Mouse (Mus musculus) erythroblast, embryonic 14.5 days (primary cell): ENCODE results near the gene Foxn3. TPM values are rescaled to one million over a fixed set of nuclear protein-coding genes. Genes with fewer than 3 reads are reported as not detected.
A peak's percentile ranks its signal among the peaks of the same experiment; 100 is the strongest.

ENCODE experiments used
- H3K27me3 ChIP-seq: 2 replicates; pipeline ENCODE4 v1.6.1; 2012; ENCODE audit warnings: inconsistent platforms; ENCODE audit not compliant: control insufficient read depth
- H3K36me3 ChIP-seq: 2 replicates; pipeline ENCODE4 v1.6.1; 2012; ENCODE audit warnings: mild to moderate bottlenecking, inconsistent platforms; ENCODE audit not compliant: control insufficient read depth
- H3K4me1 ChIP-seq: 2 replicates; pipeline ENCODE4 v1.6.1; 2012; ENCODE audit warnings: inconsistent platforms; ENCODE audit not compliant: control insufficient read depth
- H3K4me3 ChIP-seq: replicated peaks from 2 replicates; pipeline ENCODE3; 2012; ENCODE audit warnings: moderate library complexity, mild to moderate bottlenecking, inconsistent platforms
- H3K9me3 ChIP-seq: 2 replicates; pipeline ENCODE4 v1.6.1; 2012; ENCODE audit warnings: low read length, inconsistent platforms, mixed read lengths; ENCODE audit not compliant: control insufficient read depth
- GATA1 ChIP-seq: IDR thresholded peaks from 2 replicates; pipeline ENCODE4 v1.6.1; 2012; ENCODE audit warnings: low read length, inconsistent platforms, mixed read lengths
- TAL1 ChIP-seq: IDR thresholded peaks from 3 replicates; pipeline ENCODE4 v1.6.1; 2012; ENCODE audit warnings: low read length, inconsistent platforms, mixed read lengths
- polyA plus RNA-seq: library from polyadenylated mRNA; stranded (reverse); fragments of >175 nt; gene quantifications from 2 replicates; pipeline ENCODE4 v1.2.3, GENCODE M21; 2012

Foxn3 gene
- polyA plus RNA-seq, 1 experiment = 0.84 TPM

DNA sequence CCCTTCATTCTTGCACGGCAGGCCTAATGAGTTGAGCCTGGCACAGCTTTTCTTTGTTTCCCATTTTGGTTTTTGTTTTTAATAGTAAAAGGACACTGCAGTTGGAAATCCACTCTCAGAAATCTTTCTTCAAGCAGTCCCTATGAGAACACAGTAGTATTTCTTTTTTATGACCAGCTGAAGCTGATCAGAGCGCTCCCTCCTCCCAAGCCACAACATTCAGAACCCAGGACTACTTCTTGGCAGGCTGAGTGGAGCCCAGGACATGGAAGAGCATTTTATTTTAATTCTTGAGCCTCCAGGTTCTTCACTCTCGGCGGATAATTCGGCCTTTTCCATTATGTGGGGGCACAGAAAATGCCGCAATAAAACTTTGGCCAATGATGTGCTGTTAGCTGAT is 73.2 kb downstream of the Foxn3 start:
- Histone ChIP-seq H3K4me3 (no peak overlapping the region), H3K9me3 (no peaks in the 10 kb centered on the region), H3K36me3 (no peaks in the 10 kb centered on the region), H3K4me1 (no peaks in the 10 kb centered on the region), H3K27me3 (no peaks in the 10 kb centered on the region)
- TF ChIP-seq GATA1 (no peak), TAL1 (no peak)

DNA sequence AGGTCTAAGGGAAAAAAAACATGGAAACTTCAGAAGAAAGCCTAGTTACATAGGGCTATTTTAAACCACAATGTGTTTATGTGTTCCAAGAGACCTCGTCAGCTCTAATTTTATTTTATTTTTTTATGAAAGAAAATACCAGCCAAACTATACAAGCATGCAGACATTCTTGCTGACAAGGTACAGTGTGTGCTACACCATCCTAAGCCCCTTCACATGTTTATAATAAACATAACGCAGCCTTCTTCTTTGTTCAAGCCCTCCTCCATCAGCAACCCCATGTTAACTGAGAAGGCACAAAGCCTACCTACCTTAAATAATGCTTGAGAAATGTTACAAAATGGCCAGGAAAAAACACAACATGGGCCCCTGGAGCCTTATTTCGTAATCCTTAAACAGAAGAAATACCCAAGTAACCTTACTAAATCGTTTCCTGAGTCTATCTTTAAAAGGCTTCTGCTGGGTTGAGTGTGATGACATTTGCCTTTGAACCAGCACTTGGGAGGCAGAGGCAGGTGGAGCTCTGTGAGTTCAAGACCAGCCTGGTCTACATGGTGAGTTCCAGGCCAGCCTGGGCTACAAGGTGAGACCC is 74.3 kb downstream of the Foxn3 start:
- H3K36me3 ChIP-seq = no peaks in the 10 kb centered on the region
- no peaks in the 10 kb centered on the region for H3K4me1 ChIP-seq
- TF ChIP-seq TAL1 (no peak), GATA1 (no peak)
- no peaks in the 10 kb centered on the region for H3K9me3 ChIP-seq
- H3K4me3 ChIP-seq = no peak overlapping the region
- no peaks in the 10 kb centered on the region for H3K27me3 ChIP-seq

DNA sequence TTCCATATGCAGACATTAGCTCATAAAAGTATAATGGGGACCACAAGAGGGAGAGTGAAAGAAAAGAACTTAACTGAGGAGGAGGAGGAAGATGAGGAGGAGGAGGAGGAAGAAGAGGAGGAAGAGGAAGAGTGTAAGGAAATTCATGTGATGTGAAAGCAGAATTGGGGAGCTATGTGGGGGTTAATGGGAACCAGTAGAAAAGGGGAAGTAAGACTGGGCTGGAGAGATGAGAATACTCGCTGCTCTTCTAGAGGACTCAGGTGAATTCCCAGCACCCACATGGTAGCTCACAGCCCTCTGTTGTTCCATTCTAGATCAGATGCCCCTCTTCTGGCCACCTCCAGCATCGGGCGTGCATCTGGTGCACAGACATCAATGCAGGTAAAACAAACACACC is 83.0 kb downstream of the Foxn3 start:
- Histone ChIP-seq H3K27me3 (no peaks in the 10 kb centered on the region), H3K36me3 (no peaks in the 10 kb centered on the region), H3K9me3 (no peaks in the 10 kb centered on the region), H3K4me3 (no peak overlapping the region), H3K4me1 (no peaks in the 10 kb centered on the region)
- no peak for TF ChIP-seq TAL1

DNA sequence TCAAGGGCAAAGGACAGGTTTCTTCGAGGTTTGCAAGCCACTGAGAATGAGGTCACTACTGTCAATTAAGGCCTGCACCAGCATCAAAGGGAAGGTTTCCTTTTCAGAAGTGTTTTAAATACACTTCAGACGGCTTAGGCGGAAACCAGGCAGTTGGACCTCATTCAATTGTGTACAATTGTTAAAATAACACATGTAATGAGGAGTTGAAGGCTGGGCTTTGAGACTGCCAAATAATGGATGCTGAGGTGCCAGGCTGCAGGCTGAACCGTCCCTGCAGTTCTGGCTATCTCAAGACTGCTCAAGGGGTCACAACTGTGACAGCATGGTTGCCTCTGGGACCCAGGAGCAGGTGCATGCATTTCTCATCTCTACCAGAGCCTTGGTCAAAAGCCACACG is 89.2 kb downstream of the Foxn3 start:
- Histone ChIP-seq H3K36me3 (no peaks in the 10 kb centered on the region), H3K4me3 (no peak overlapping the region)
- no peak for TF ChIP-seq TAL1
- no peak for TF ChIP-seq GATA1

DNA sequence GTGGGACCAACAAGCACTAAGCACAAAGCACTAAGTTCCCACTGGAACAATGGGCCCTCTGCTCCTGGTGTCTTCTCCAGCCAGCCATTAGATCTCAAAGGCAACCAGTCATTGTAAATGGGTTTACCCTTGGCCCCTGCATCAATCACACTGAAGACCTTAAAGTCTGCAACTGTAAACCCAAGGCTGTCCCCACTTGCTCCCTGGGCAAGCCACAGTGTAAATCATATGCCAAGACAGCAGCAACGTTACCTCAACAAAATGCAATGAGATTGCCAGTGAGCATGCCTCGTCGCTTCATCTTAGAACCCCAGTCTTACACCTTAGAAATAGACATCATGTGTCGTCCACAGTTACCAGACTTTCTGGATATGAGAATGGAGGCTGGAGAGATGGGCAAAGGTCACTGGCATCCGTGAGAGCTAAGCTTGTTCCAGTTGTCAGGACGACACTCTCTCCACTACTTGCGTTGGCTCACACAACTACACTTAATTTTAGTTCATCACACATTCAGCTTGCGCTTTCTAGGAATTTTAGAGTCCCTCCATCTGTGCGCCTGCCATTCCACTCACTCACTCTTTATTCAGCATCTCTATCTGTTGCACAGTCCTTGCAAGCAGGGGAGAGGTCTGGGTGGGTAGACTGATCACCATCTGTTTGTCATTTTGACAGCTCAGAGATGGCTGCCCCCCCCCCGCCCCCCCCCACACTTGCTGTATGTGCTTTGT is 89.8 kb downstream of the Foxn3 start:
- TF ChIP-seq GATA1 = no peak
- no peak for TF ChIP-seq TAL1
- H3K36me3 ChIP-seq = no peaks in the 10 kb centered on the region
- H3K27me3 ChIP-seq = no peaks in the 10 kb centered on the region
- H3K9me3 ChIP-seq = no peaks in the 10 kb centered on the region
- no peak overlapping the region for H3K4me3 ChIP-seq
- H3K4me1 ChIP-seq = no peaks in the 10 kb centered on the region

More for the DNA sequence above, 89.2 kb downstream of the Foxn3 start:
- Histone ChIP-seq H3K9me3 (no peaks in the 10 kb centered on the region), H3K27me3 (no peaks in the 10 kb centered on the region), H3K4me1 (no peaks in the 10 kb centered on the region)

DNA sequence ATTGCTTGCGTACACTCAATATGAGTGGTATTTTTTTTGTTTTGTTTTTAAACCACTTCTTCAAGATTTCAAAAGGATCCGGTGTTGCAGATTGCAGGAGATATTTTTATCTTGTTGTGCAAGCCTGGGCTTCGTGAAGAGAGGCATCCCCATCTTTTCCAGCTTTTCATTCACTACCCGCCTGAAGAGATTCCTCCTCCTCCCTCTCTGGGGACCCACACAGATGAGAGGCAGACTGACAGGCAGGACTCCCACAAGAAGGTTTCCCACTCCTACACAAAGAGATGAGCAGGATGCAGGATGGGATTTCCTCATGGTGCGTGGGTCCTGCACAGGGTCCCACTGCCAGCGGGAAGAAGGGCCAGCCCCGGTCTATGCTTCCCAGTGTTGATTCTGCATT is 92.0 kb downstream of the Foxn3 start:
- H3K36me3 ChIP-seq = no peaks in the 10 kb centered on the region
- H3K4me1 ChIP-seq = peaks cover 12% of the 10 kb centered on the region
- H3K27me3 ChIP-seq = no peaks in the 10 kb centered on the region
- no peak for TF ChIP-seq GATA1
- TF ChIP-seq TAL1 = no peak
- H3K9me3 ChIP-seq = no peaks in the 10 kb centered on the region
- no peak overlapping the region for H3K4me3 ChIP-seq

DNA sequence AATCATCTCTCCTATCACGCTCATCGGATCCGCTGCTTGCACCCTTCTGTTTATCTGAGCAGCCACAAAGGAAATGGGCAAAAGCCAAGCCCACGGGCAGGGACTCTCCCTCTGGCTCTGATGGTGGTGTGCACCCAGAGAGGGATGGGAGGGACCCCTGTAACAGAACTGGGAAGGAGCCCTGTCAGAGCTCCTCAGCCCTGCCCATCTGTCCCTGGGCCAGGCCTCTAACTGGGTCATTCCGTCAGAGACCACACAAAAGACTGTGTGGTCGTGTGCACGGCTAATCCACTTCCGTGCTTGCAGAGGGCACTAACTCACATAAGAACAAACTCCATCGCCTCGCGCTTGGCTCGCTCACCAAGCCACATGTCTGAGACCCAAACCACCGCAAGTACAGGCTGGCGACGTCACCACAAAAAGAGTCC is 95.5 kb downstream of the Foxn3 start:
- Histone ChIP-seq H3K4me3 (peak overlapping the region; percentile 29), H3K4me1 (peaks cover 12% of the 10 kb centered on the region)
- TF ChIP-seq TAL1 (no peak), GATA1 (no peak)

DNA sequence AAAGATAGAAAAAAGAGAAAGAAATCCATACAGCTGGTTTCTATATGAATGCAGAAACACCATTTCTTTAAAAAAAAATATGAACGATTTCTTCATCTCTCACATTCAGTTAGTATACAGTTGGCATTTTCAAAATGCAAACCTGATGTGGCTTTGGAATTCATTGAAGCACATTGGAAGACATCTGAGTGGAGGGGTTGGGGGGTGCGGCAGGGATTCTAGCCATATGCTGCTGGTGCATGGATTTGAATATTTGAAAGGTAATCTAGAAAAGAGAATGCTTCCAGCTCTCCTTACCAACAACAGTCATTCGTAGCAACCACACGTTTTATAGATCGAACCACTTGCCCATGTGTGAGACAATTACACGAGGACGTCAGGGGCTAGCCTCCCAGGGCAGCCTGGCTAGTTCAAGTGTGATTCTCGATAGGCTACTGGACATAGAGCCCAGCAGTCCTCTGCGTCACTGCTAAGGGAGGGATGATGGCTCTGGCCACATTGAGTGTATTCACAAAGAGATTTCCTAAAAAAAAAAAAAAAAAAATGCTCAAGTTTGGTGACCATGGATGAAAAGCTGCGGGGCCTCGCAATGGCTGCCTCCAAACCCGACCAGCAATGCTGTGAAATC is 96.0 kb downstream of the Foxn3 start:
- Histone ChIP-seq H3K36me3 (no peaks in the 10 kb centered on the region), H3K4me1 (peaks cover 12% of the 10 kb centered on the region), H3K9me3 (no peaks in the 10 kb centered on the region), H3K4me3 (peak overlapping the region; percentile 29), H3K27me3 (no peaks in the 10 kb centered on the region)
- no peak for TF ChIP-seq TAL1
- no peak for TF ChIP-seq GATA1

More for the DNA sequence above, 95.5 kb downstream of the Foxn3 start:
- Histone ChIP-seq H3K27me3 (no peaks in the 10 kb centered on the region), H3K36me3 (no peaks in the 10 kb centered on the region), H3K9me3 (no peaks in the 10 kb centered on the region)

DNA sequence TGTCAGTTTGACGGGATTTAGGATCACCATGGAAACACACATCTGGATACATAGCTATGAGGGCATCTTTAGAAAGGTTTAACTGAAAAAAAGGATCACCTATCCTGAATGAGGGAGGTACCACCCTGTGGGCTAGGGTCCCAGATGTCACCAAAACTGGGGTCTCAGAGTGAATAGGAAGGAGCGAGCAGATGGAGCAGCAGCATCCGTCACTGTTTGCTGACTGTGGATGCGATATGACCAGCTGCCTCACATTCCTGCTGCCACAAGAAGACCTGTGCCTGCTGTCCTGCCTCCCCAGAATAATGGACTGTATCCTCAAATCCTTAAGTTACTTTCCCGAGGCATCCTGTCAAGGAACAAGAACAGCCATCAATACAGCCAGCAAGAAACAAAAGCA is 97.0 kb downstream of the Foxn3 start:
- Histone ChIP-seq H3K4me1 (peaks cover 12% of the 10 kb centered on the region), H3K4me3 (no peak overlapping the region), H3K27me3 (no peaks in the 10 kb centered on the region), H3K9me3 (no peaks in the 10 kb centered on the region), H3K36me3 (no peaks in the 10 kb centered on the region)
- TF ChIP-seq TAL1 (no peak), GATA1 (no peak)
